Mouse (Mus musculus) hematopoietic stem cell, adult 5-6 weeks (primary cell): ENCODE measurements at regions not wholly inside any gene's neighbourhood (a gene's known extent, or its start where the extent isn't known, plus 50 kb on each side); places are given as distances from the start of the nearest gene placed in this dataset.
A peak's percentile ranks its signal among the peaks of the same experiment; 100 is the strongest.

ENCODE experiments used
- ATAC-seq, 2 experiments: fragments of 125-278 bp in 1 of 2; replicated peaks in 1 of 2; 2 replicates each; pipeline ENCODE4 v1.8.0; 2016 to 2017; ENCODE audit warnings: inconsistent platforms in 2 of 2, mild to moderate bottlenecking in 2 of 2, moderate number of reproducible peaks in 2 of 2, low read depth in 1 of 2, moderate TSS enrichment in 1 of 2; ENCODE audit not compliant: low FRiP score in 2 of 2, poor library complexity in 2 of 2, severe bottlenecking in 2 of 2, insufficient read depth in 1 of 2, low TSS enrichment in 1 of 2

DNA sequence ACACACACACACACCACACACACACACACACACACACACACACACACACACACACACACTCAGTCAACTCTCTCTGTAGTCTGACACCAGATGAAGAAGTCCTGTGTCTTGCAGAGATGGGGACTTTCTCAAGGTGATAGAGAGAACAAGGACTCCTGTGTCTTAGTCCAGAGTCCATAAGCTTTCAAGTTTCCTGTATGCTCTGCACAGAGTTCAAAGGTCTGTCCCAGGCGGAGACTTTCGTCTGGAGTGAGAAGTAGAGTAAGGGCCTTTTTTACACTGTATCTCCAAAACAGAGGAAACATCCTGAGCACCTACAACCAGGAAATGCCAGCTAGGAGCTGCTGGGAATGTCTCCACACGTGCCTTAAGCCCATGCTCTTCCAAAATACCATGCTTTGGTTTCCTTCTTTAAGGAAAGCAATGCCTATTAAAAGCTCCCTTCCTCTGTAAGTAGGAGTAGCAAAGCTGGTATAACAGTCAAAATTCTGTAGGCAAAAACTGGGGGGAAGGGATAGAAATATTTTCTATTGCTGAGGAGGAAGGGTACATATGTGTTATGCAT, 459.9 kb upstream of the Zmiz1 start:
- no peak for ATAC-seq

DNA sequence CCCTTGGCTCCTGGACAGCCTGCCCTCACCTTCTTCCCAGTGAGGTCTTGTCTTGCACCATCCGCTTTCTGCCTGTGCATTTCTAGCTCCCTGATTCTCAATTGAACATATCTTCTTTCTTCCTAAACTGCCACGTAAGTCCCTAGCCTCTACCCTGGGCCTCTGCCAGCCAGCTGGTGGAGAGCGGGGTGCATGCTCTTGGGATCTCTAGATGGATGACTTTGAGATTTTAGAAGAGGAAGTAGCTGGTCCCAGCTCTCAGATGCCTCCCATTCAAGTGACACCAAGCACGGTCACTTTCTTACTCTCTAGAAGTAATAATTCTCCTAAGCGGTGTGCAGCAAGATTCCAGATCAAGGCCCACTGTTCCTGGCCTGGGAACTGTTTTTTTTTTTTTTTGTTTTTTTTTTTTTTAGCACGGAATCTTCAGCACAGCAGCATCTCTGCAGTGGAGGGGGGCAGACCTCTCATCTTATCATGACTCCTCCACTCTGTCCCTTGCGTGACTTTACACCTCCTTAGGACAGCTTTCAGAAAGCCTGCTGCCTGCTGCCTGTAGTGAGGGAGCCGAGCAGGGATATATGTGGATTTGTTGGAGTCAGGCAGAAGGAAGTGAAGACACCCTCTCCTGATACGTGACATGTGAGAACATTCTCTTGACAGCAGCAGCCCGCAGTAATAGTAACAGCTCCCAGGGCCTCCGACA, 453.6 kb upstream of the Zmiz1 start:
- ATAC-seq: peak; percentile 87 to 88

DNA sequence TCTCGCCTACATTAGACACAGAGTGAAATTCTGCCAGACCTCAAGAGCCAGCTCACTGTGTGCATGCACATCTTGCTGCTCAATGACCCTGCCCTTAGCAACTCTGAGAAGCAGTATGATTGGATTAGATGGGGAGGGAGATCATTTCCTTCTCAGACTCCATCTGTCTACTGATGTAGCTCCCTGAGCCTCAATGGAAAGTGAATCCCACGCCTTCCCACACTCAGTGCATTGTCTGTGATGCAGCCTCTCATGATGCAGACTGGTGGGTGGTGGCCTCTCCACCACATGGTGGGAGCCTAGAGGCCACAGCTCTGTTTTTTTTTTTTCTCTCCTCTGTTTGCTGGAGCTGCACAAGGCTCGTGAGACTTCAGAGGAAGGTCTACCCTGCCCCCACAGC, 447.1 kb upstream of the Zmiz1 start:
- no peak for ATAC-seq

DNA sequence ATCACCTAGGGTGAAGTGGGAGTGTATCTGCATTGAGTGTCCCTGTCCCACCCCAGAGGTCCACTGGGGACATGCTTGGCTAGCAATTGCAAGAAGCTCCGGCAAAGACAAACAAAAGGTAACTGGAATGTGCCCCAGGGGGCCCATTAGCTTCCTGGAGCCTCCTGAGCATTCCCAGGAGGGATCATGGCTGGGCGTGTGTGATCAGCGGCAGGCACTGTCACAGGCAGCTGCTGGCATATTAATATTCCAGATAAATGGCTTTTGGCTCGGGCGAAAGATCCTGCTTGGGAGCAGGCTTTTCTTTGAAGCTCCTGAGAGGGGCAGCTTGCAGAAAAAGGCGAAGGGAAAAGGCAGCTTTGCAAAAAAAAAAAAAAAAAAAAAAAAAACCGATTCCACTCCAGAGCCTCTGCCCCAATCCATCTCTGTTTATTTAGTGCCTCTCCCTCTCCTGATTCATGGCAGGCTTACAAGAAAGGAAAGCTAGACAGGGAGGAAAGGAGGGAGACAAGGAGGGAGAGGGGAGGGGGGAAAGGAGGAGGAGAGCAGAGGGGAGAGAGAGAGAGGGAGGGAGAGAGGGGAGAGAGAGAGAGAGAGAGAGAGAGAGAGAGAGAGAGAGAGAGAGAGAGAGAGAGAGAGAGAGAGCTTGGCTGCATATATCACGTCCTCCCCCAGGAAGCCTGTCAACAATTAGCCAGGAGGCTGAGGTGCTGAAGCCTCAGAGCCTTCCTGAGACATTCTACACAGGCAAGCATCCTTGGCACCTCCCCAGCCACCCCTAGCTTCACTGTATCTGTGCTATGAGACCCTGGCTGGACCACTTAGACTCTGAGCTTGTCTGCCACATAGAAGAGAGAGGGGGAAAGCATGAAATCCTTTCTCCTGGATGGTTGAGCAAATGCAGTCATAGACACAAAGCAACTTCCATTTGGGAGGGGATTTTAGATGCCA, 443.4 kb upstream of the Zmiz1 start:
- ATAC-seq: no peak

DNA sequence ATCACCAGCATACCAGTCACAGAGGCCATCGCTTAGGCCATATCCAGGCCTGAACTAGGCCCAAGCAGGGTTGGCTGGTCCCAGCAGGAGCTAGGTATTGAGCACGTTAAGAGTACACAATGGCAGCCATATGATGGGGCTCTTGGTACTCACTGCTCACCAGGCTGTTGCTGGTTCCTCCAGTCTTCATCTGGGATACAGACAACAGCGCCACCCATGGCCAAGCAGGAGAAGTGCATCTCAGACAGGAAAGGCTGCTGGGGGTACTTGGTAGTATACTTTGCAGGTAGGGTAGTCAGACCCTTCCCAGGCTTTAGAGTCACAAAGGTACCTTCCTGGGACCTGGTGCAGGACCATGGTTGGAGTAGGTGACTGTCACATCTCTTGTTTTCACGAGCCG, 441.1 kb upstream of the Zmiz1 start:
- no peak for ATAC-seq

DNA sequence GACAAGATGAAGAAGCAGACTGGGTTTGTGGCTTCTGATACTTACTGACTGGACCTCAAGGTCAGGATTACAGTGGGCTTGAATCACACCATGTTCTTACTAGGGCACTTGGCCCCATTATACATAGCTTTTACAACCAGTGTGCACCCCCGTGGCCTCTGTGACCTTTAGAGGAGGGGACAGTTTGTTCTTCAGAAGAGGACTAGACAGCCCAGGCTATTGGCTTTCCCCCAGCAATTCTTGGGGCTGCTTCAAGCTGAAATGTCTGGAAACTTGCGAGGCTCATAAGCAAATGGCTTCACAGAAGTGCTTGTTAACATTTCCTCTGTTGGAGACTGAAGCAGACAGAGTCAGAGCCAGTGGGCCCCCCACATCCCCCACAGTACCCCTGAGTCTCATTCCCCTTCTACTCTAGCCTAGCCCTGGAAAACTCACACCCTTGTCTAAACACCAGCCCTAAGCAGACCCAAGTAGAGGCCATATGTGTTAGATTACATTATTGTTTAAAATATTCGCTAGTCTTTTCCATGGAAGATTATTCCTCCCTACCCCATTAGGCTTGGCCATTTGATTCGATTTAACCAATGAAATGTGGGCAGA, 439.6 kb upstream of the Zmiz1 start:
- no peak for ATAC-seq

DNA sequence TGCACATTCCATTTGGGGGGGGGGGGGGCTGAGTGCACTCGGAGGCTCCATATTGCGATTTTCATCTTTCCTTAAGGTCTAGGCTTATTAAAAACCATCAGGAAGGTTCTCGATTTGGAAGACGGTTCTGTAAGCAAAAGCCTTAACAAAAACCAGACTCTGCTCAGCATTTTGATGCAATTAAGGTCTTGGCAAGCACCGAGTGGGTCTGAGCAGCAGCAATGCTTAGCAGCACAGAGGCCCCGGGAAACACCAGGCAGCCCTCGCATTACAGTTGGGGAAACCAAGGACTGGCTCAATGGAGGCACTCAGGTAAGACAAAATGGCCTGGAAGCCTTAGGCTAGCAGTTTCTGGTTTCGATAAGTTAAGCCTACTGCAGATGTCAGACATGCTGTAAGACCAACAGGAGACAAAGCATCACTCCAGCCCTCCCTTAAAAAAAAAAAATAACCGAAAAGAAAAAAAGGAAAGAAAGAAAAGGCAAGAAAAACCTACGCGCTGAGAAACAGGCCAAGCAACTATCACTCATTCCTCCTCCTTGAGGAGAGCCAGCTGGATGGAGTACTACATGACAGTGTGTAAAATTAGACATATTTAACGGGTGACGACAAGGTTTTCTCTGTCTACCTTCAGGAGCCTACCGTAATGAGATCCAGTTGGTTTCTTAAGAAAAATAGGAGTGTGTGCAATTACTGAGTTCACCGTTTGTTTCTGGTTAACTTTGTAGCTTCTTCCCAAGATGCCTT, 436.3 kb upstream of the Zmiz1 start:
- ATAC-seq: no peak

DNA sequence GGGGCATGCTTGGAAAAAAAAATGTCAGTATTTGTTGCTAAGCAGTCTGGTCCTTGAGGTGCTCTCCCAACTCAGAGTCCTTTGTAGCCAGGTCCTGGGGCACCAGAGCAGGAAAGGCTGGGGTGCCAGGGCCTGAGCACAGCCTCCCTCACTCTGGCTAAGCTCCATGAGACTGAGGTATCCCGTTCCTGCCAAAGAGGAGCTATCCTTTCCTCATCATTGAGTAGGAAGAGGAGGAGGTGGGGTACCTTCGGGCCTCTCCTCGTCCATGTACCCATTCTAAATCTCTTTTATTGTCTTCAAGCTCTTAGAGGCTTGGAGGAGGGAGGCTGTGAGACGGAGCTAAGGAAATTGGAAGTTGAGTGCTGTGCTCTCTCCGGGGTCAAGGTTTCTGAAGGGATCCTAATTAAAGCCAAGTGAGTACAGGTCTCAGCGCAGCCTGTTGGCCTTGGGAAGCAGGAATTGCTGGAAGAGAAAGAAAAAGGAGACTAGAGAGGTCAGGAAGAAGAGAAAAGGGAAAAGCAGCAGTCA, 435.6 kb upstream of the Zmiz1 start:
- no peak for ATAC-seq

GRCm38 (mm10) chr14:25025074-25025473, 433.9 kb upstream of the Zmiz1 start:
- ATAC-seq: no peak

- ATAC-seq: no peak
Observed at GRCm38 (mm10) chr14:25027076-25027475, 431.9 kb upstream of the Zmiz1 start.

DNA sequence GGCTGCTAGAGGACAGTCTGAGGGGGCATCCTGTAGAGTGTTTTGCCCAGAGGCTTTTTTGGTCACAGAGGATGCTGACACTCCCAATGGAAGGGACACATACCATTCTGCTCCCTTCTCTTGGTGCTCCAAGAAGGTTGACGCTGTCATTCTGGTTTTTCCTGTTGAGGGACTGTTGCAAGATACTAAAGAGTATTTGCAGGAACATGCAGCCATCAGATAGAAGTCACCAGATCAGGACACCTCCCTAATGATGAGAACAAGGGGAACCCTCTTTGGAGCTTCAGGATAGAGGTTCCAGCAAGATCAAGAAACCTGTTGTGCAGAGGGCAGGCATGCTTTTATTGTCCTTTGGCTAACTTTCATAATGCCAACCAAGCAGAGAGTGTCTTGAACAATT, 431.1 kb upstream of the Zmiz1 start:
- no peak for ATAC-seq

GRCm38 (mm10) chr14:25030881-25031280, 428.1 kb upstream of the Zmiz1 start:
- ATAC-seq: no peak

- ATAC-seq: no peak
Observed at GRCm38 (mm10) chr14:25031756-25032680, 427.0 kb upstream of the Zmiz1 start.

DNA sequence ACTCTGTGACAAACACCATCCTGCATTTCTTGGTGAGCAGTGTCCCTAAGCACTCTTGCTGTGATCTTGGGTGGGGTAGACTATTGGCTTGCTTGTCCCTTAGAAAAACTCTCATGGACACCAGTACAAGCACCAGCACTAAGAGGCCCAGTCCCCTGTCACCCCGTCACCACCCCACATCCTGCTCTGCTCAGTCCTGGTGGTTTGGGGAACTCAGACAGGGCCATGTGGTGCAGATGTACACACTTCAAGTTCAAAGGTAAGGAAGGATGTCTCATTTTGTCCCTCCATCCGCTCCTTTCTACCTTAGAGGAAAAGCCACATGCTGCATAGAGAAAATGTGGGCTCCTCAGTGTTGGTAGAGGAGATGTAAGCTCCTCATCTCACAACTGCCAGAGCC, 426.1 kb upstream of the Zmiz1 start:
- peak; percentile 72 to 73 for ATAC-seq

GRCm38 (mm10) chr14:25042265-25042664, 416.7 kb upstream of the Zmiz1 start:
- ATAC-seq: no peak

DNA sequence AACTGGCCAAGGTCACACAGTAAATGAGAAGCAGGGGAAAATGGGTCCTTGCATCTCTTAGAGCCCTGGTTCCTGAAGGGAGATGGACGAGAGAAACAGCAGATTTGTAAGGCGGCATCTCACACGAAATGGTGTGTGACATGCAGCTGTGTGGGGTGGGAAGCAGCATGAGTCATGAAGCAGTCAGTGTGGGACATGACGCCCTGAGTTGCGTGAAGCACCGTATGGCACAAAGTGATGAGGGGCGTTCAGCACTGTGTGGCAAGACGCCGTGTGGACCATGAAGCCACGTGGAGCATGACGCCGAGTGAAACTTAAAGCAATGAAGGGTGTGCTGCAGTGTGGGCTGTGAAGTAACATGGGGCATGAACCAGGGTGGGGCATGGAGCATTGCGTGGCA, 414.9 kb upstream of the Zmiz1 start:
- no peak for ATAC-seq
